Mouse (Mus musculus) NIH3T3 (cell line): ENCODE measurements around the gene Hist1h4a.
"Not testable (repeated sequence)": the region's sequence is repeated elsewhere in the genome, so short reads cannot be mapped to it uniquely, and the experiment has no call there.

Experiments
- DNase-seq: peaks from one replicate; pipeline ENCODE4 v3.0.0-alpha.2; 2012; ENCODE audit warnings: low read depth

Hist1h4a gene

GRCm38 (mm10) chr13:23743215-23743614 is 17.8 kb downstream of the Hist1h4a start:
- no peak for DNase-seq

DNA sequence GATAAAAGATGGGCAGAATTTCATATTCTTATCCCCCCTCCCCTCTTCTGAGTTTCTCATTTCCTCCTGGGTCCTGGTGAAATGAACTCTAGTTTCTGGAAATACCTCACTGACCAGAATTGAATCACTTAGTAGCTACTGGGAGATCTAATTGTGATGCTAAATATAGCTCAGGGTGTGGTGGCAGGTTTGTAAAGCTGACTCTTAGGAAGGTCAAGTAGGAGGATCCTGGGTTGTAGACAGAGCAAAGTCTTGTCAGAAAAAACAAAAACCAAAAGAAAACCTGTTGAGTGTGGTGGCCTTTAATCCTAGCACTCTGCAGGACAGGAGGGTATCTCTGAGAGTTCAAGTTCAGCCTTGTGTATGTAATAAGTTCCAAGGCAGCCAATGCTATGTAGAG is 19.0 kb downstream of the Hist1h4a start:
- DNase-seq = no peak

DNA sequence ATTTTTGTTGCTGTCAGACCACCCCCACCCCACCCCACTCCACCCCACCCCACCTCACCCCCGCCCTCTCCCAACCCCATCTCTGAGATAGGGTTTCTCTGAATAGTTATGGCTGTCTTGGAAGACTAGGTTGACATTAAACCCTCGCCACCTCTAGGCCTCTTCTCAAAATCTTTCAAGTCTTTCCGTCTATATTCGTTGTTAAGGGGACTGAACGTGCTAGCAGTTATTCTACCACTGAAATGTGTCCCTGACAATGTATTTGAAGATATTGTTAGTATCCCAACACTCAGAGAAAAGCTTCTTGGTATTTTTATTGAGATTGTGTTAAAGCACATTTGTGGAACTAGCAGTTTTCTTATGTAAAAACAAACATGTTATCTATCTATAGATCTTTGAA is 20.1 kb downstream of the Hist1h4a start:
- DNase-seq = peak; percentile 23

GRCm38 (mm10) chr13:23740256-23740840 is 20.7 kb downstream of the Hist1h4a start:
- peak; percentile 38 for DNase-seq

DNA sequence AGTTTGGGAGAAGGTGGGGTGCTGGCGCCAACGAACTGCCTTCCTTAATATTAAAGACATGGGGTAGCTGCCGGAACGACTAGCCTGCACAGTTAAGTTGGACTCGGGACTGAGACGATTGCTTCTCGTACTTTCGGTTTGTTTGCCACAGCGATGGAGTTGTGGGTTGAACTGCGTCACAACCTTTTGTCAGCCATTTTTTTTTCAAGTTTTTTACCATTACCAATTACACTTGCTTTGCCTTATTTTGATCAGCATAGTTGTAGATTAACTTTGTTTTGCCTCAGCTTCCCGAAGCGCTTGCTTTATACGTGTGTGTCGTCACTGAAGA is 21.1 kb downstream of the Hist1h4a start:
- no peak for DNase-seq

DNA sequence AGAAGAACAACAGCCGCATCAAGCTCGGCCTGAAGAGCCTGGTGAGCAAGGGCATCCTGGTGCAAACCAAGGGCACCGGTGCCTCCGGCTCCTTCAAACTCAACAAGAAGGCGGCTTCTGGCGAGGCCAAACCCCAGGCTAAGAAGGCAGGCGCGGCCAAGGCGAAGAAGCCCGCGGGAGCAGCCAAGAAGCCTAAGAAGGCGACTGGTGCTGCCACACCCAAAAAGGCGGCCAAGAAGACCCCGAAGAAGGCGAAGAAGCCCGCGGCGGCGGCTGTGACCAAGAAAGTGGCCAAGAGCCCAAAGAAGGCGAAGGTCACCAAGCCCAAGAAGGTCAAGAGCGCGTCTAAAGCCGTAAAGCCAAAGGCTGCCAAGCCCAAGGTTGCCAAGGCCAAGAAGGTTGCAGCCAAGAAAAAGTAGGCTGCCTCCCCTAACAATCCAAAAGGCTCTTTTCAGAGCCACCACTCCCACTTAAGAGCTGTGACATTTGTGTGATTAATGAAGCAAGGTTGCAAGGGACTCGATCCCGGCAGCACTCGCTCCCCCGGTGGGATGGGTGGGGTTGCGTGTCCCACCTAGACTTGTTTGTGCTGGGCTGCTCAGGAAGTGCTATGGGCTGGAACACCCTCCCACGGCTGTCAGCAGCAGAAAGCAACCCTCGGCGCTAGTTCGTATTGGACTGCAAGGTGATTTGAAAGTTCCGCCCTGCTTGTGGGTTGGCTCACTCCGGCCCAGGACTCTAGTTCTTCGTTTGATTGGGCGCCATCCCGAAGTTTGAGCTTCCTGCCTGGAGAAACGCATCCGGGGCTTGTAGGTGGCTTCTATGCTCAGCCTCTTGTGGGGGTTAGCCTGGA is 21.7 kb downstream of the Hist1h4a start:
- DNase-seq = peak; percentile 94

- DNase-seq = peak; percentile 95
These were observed 22.4 kb downstream of the Hist1h4a start, which contains the start of gene Hist1h1c for GRCm38 (mm10) chr13:23738677-23739068. TSS of gene Hist1h1c (plus strand) at chr13:23738808.

- peak; percentile 59 for DNase-seq
These were observed 23.0 kb downstream of the Hist1h4a start for GRCm38 (mm10) chr13:23738041-23738440.

GRCm38 (mm10) chr13:23737091-23737490 is 23.9 kb downstream of the Hist1h4a start:
- no peak for DNase-seq

DNA sequence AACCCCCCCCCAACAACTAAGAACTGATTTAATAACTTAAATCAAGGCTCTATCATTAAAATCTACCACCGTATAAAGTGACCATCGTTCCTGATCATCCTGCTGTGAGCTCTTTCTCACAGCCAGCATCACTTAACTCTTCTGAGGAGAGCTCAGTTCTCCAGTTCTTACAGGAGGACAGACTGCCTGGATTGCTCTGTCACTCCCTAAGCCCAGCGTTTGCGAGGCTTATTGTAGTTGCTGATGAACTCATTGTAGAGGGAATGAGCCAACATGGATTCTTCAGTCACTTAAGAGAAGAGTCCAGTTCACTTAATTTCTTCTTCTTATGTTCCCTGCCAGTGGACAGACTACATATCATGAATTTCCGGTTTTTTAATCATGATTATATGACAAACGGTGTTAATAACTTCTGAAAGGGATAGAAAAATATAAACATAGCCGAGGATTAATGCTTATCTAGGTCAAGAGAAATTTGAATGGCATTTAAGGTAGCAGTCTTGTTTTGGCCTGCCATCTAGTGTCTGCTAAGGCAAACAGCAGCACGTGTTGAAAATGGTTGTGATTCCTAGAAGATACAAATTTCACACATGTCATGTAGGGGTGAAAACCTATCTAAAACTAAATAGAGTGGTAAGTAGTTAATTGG is 28.8 kb downstream of the Hist1h4a start:
- peak; percentile 63 for DNase-seq

DNA sequence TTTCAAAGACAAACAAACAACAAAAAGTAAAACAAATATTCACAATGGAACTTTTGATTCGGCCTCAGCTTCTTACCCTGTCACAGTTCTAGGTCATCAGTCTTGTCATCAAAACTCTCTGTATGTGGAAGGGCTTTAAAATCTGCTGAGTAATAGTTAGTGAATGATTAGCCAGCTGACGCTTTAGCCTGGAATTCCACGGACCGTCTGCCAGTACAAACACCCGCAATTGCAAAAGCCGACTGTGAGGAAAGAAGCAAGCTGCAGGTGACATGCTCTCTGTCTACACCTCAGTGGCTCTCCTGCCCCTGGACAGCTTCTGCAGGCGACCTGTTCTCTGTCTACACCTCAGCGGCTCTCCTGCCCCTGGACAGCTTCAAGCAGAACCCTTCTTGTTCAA is 30.6 kb downstream of the Hist1h4a start:
- no peak for DNase-seq

GRCm38 (mm10) chr13:23729706-23730105 is 31.3 kb downstream of the Hist1h4a start:
- DNase-seq = no peak

GRCm38 (mm10) chr13:23729192-23729525 is 31.9 kb downstream of the Hist1h4a start:
- DNase-seq = no peak

- no peak for DNase-seq
These were observed 32.4 kb downstream of the Hist1h4a start for GRCm38 (mm10) chr13:23728472-23729191.

GRCm38 (mm10) chr13:23725213-23725612 is 35.8 kb downstream of the Hist1h4a start:
- DNase-seq = no peak

DNA sequence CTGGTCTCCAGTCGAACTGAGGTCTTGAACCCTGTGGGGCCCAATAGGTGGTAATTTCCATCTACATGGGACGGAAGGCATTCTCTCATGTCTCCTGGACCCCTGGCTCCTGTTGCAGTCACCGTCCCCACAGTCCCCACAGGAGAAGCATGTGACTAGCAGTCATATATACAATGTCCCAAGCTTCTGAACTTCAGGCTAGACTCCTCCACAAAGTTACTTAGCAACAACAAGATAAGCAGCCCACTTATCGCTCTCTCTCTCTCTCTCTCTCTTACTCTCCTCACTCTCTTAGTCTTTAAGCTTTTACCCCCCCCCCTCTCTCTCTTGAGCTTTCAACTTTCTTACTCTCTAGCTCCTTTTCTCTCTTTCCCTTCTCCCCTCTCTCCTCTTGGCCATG is 36.8 kb downstream of the Hist1h4a start:
- no peak for DNase-seq

- DNase-seq = not testable (repeated sequence)
These were observed 43.3 kb downstream of the Hist1h4a start for GRCm38 (mm10) chr13:23717593-23718245.

- no peak for DNase-seq
These were observed 43.9 kb downstream of the Hist1h4a start for GRCm38 (mm10) chr13:23717176-23717575.

DNA sequence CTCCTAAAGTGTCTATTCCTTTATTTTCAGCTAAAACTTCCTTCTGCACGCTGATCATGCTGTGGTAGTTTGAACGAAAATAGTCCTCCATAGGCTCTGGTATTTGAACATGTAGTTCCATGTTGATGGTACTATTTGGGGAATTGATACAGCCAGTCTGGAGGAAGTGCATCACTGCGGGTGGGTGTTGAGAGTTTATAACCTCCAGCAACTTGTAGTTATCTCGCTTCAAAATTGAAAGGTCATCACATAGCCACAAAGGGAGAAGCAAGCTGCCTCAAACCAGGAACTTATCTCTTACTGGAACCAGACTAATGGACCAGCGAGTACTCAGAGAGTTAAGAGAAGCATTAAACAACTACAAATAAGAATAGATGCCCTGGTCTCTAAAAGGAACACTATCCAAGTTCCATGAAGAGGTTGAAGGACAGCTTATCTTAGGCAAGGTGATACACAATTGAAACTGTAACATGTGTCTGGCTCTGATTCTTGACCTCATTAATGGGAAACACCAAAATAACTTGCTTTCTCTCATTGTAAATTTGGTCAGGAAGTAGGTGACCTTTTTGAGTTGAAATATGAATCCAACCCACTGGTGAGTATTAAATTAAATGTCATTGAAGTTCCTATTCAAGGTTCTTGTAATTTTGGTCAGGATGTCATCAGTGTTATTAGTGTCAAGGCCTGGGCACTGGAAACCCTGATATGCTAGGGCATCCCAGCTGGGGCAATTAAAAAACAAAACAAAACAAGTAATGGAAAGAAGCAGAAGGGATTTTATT is 44.6 kb downstream of the Hist1h4a start:
- no peak for DNase-seq
